Mouse (Mus musculus) hindbrain, embryonic 14.5 days (tissue): Measurements from ENCODE around the gene Riox1. TPM values are rescaled to one million over a fixed set of nuclear protein-coding genes. Genes with fewer than 3 reads are reported as not detected.
A peak's percentile ranks its signal among the peaks of the same experiment; 100 is the strongest.
"Not testable (repeated sequence)": the region's sequence is repeated elsewhere in the genome, so short reads cannot be mapped to it uniquely, and the experiment has no call there.

ENCODE experiments used
- ATAC-seq: fragments of 200-750 bp; cut with Nextera tagmentation; 2 replicates; pipeline ENCODE4 v1.8.0; 2017; ENCODE audit warnings: moderate number of reproducible peaks, mild to moderate bottlenecking, moderate TSS enrichment, moderate library complexity; ENCODE audit not compliant: low FRiP score
- DNase-seq: peaks from one replicate; pipeline ENCODE4 v3.0.0-alpha.2; 2015; ENCODE audit warnings: low spot score
- H3K27ac ChIP-seq: fragments of 300-500 bp; sonication (generic); 2 replicates; pipeline ENCODE4 v1.5.1; 2014; ENCODE audit warnings: mild to moderate bottlenecking, moderate library complexity
- H3K27me3 ChIP-seq: fragments of 300-500 bp; sonication (generic); 2 replicates; pipeline ENCODE4 v1.6.1; 2014; ENCODE audit warnings: mild to moderate bottlenecking, low read length, mixed read lengths; ENCODE audit not compliant: control insufficient read depth, insufficient read depth
- H3K36me3 ChIP-seq: fragments of 300-500 bp; sonication (generic); replicated peaks from 2 replicates; pipeline ENCODE4 v1.6.1; 2014; ENCODE audit not compliant: control insufficient read depth, insufficient read depth
- H3K4me1 ChIP-seq: fragments of 300-500 bp; sonication (generic); replicated peaks from 2 replicates; pipeline ENCODE4 v1.6.1; 2014; ENCODE audit warnings: antibody characterized with exemption, low read length, mixed read lengths; ENCODE audit not compliant: control insufficient read depth, insufficient read depth
- H3K4me2 ChIP-seq: fragments of 300-500 bp; sonication (generic); replicated peaks from 2 replicates; pipeline ENCODE4 v1.6.1; 2014; ENCODE audit warnings: mild to moderate bottlenecking, moderate library complexity
- H3K4me3 ChIP-seq: fragments of 300-500 bp; sonication (generic); replicated peaks from 2 replicates; pipeline ENCODE4 v1.5.1; 2014; ENCODE audit warnings: mild to moderate bottlenecking, low read length
- H3K9ac ChIP-seq: fragments of 300-500 bp; sonication (generic); 2 replicates; pipeline ENCODE4 v1.6.1; 2014
- H3K9me3 ChIP-seq: fragments of 300-500 bp; sonication (generic); 2 replicates; pipeline ENCODE4 v1.6.1; 2016; ENCODE audit warnings: low read length; ENCODE audit not compliant: control insufficient read depth
- WGBS: fragments of 180-500 bp; shearing (Covaris S2); extraction: QIAGEN DNeasy Blood & Tissue Kit; methylation state at CpG from one replicate; pipeline ENCODE4 v1.1.7; 2014; 5-methylcytosine and 5-hydroxymethylcytosine counted together
- polyA plus RNA-seq: library from polyadenylated mRNA; unstranded; fragments of >200 nt; fragmentation: Nextera tagmentation; extraction: Ambion mirVana; gene quantifications from 2 replicates; pipeline ENCODE4 v1.2.1, GENCODE M21; 2014

The Riox1 gene
- polyA plus RNA-seq, 1 experiment from 2014 or later, result 12.4 TPM

DNA sequence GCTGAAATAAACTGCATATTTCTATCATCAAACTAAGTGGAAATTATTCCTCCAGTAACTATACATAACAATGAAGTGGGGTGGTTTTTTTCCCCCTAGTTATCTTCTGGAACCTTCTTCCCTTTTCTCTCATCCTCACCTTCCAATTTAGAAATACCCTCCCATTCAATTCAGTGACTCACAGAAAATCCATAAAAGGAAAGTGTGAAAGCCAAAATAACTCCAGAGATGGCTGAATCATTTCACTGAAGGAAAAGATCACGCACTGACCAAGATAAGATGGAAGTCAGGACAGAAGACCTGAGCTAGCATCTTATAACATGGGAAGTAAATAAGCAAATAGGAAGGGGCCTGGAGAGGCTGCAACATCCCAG is 26.9 kb upstream of the Riox1 start:
- no peak overlapping the region for H3K27ac ChIP-seq
- H3K4me1 ChIP-seq, result peaks cover 22% of the 10 kb centered on the region
- H3K4me2 ChIP-seq, result no peak overlapping the region
- WGBS, result 90% methylated on average over 1 of the region's 1 CpGs
- ATAC-seq, result no peak
- H3K4me3 ChIP-seq, result no peak overlapping the region
- H3K36me3 ChIP-seq, result no peaks in the 10 kb centered on the region
- H3K27me3 ChIP-seq, result no peaks in the 10 kb centered on the region
- no peaks in the 10 kb centered on the region for H3K9me3 ChIP-seq
- H3K9ac ChIP-seq, result peak overlapping the region; percentile 4; the same call in 1 of the 2 replicates
- DNase-seq, result no peak

DNA sequence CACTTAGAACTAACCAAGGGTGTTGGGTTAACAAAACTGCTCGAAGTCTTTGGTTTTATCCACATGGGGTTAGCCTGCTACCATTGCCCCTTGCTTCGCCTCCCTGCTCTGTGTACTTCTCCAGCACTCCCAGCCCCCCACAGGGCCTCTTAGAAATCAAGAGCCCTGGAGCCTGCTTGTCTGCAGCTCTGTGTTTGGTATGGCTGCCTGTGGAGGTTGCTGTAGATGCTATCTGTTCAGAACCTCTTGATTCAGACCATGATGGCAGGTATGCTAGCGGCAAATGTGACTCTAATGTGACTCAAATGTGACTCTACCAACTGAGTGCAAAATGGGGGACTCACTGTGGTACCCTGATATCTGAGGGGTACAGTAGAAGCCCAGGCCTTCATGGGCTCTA is 26.1 kb upstream of the Riox1 start:
- ATAC-seq, result no peak
- Histone ChIP-seq H3K9me3 (no peaks in the 10 kb centered on the region), H3K27ac (no peak overlapping the region), H3K4me3 (no peak overlapping the region), H3K36me3 (no peaks in the 10 kb centered on the region), H3K4me1 (peaks cover 19% of the 10 kb centered on the region), H3K4me2 (no peak overlapping the region), H3K27me3 (no peaks in the 10 kb centered on the region), H3K9ac (no peak overlapping the region)
- 63% methylated on average over 3 of the region's 3 CpGs for WGBS
- no peak for DNase-seq

DNA sequence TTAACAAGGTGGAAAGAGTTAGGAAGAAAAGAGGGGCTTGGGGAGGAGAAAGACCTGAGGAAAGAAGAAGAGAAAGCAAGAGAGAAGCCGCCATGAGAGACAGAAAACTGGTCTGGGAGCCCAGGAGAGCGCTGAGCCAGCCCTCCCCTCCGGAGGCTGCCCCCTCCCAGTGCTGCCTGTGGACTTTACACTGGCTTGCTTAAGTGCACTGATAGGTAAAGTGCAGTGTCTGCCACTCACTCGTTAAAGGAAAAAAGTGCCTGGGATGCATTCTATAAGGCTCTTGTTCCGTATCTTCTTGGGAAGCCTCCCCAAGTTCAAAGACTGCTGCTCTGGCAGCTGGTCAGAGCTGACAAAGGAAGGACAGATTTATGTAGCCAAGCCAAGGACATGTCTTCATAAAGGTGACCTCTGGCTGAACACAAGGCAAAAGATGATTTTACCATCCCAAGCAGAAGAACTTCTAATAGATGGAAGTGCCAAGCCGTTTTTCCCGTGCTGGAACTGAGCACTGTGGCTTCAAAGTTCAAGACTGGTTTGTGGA is 25.2 kb upstream of the Riox1 start:
- ATAC-seq, result no peak
- Histone ChIP-seq H3K9me3 (no peaks in the 10 kb centered on the region), H3K36me3 (no peaks in the 10 kb centered on the region), H3K4me1 (peaks cover 16% of the 10 kb centered on the region), H3K4me2 (no peak overlapping the region), H3K27ac (no peak overlapping the region), H3K27me3 (no peaks in the 10 kb centered on the region), H3K9ac (no peak overlapping the region), H3K4me3 (no peak overlapping the region)
- DNase-seq, result no peak
- WGBS, result 66% methylated on average over 7 of the region's 7 CpGs

DNA sequence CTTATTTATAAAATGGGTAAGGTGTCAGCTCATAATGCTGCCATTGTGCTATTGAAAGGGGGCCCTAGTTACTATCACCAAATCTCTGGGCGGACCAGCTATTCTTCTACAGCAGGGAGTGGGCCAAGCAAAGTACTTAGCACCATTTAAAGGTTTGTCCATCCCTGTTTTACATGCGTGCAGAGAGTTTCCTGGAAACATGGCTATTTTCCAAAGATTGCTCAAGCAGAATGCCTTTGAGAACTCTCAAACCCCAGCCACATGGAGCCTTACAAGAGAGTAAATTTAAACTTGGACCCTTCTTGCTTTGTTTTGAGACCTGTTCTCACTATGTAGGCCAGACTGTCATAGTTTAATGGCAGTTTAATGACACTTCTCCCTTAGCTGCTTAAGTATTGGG is 24.3 kb upstream of the Riox1 start:
- WGBS, result 69% methylated on average over 2 of the region's 2 CpGs
- no peaks in the 10 kb centered on the region for H3K27me3 ChIP-seq
- no peaks in the 10 kb centered on the region for H3K36me3 ChIP-seq
- no peak overlapping the region for H3K4me3 ChIP-seq
- no peak overlapping the region for H3K9ac ChIP-seq
- ATAC-seq, result no peak
- no peak overlapping the region for H3K4me2 ChIP-seq
- H3K4me1 ChIP-seq, result peaks cover 8% of the 10 kb centered on the region
- DNase-seq, result no peak
- H3K9me3 ChIP-seq, result no peaks in the 10 kb centered on the region
- no peak overlapping the region for H3K27ac ChIP-seq

DNA sequence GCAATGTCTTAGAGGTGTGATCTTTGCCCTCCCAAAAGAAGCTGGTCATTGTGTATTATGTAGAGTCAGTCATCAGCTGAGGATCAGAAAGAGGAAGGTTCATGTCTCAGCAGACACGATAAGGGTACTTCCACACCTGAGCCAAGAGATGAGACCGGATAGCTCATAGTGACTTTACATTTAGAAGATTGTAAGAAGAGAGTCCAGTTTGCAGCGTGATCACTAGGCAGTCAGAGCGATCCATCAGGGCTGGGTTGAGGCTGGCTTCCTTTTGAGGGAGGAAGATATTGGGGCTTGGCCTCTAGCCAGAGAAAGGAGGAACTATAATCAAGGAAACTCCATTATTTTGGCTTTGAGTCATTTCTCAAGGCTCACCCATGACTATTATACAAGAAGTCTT is 22.7 kb upstream of the Riox1 start:
- Histone ChIP-seq H3K36me3 (no peaks in the 10 kb centered on the region), H3K4me1 (peaks cover 6% of the 10 kb centered on the region), H3K9ac (no peak overlapping the region), H3K27ac (no peak overlapping the region), H3K9me3 (no peaks in the 10 kb centered on the region), H3K4me3 (no peak overlapping the region), H3K4me2 (no peak overlapping the region), H3K27me3 (no peaks in the 10 kb centered on the region)
- 86% methylated on average over 4 of the region's 4 CpGs for WGBS
- ATAC-seq (no peak), DNase-seq (no peak)

DNA sequence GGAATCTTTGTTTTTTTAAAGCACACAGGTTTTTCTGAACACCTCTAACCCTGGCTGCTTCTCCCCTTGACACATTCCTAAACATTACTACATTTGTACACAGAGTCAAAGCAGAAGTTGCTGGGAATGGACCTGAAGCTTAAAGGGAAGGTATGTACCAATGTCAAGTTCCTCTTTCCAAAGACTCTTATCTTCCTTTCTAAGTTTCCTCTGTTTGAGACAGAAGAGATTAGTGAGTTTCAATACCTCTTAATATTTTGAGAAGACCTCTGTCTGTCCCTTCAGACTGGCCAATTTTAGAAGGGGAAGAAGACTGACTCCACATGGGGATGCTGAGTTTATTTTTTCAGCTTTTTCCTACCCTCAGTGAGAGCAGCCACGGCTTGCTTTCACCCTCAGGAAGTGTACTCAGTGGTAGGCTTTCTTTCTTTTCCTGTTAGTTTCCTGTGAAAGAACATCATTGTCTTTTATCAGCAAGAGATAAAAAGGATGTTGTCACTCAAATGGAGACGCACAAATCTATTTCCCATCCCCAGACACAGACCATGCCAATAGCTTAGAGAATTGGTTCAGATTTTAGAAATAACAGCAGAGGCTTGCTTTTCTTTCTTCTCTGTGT is 21.1 kb upstream of the Riox1 start:
- Histone ChIP-seq H3K27me3 (no peaks in the 10 kb centered on the region), H3K9ac (no peak overlapping the region), H3K27ac (no peak overlapping the region), H3K4me1 (no peaks in the 10 kb centered on the region), H3K4me2 (no peak overlapping the region), H3K36me3 (no peaks in the 10 kb centered on the region), H3K4me3 (no peak overlapping the region), H3K9me3 (no peaks in the 10 kb centered on the region)
- no peak for DNase-seq
- no peak for ATAC-seq
- WGBS, result 40% methylated on average over 2 of the region's 2 CpGs

DNA sequence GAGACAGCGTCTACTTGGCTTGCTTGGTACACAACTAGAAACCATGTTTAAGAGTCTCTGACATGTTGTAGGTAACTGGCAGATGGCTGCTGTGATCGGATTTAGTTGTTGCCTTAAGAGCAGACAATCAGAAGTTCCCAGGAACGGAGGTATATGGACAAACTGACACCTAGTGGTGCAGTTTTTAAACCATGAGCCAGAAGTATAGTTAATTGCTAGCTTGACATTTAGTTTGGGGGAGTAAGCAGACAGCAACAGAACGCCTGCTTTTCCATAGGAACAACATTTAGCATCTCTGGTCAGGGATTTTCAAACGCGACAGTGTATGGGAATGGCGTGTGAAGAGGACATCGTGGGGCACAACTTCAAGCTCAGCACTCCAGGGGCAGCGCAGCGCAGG is 12.8 kb upstream of the Riox1 start:
- Histone ChIP-seq H3K9me3 (no peaks in the 10 kb centered on the region), H3K4me3 (no peak overlapping the region), H3K27me3 (no peaks in the 10 kb centered on the region), H3K27ac (no peak overlapping the region), H3K4me2 (no peak overlapping the region), H3K36me3 (no peaks in the 10 kb centered on the region), H3K4me1 (no peaks in the 10 kb centered on the region), H3K9ac (no peak overlapping the region)
- DNase-seq (no peak), ATAC-seq (no peak)
- WGBS, result 71% methylated on average over 10 of the region's 10 CpGs

DNA sequence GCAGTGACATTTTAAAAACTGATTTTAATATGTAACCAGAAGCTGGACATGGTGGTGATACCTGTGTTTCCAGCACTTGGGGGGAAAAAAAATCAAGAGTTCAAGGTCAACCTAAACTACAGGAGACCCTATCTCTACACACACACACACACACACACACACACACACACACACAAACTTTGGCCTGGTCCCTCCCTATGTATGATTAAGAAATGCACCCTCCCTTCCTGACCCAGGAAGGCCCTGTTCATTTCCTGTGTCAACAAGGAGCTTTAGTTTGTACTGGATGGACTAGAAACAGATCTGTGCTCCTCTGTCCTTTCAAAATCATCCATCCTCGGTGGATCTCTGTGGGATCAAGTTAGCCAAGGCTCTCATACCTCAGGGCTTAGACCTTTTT is 11.8 kb upstream of the Riox1 start:
- not testable (repeated sequence) for ATAC-seq, H3K27ac ChIP-seq, H3K4me1 ChIP-seq, H3K9ac ChIP-seq, H3K9me3 ChIP-seq, H3K4me3 ChIP-seq, H3K36me3 ChIP-seq, H3K27me3 ChIP-seq, H3K4me2 ChIP-seq, DNase-seq
- WGBS, result 52% methylated on average over 1 of the region's 1 CpGs

DNA sequence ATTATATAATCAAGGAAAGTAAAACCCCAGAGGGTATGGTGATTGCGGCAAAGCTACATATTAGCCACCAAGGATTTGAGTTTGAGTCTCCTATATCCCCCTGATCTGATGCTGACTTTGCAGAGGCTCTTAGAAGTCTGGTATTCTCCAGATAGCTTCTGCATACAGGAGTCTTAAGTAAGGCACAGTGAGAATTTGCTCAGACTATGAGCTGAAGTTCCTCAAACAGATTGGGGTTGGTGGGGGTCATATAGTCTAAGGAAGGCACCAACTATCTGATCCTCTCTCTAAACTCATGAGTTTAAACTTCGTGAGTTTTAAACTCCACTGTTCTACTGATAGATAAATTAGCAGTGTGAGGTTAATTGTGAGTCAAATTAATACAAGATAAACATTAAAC is 11.1 kb upstream of the Riox1 start:
- Histone ChIP-seq H3K27ac (no peak overlapping the region), H3K9me3 (no peaks in the 10 kb centered on the region), H3K27me3 (no peaks in the 10 kb centered on the region), H3K9ac (no peak overlapping the region), H3K4me1 (no peaks in the 10 kb centered on the region), H3K4me3 (no peak overlapping the region), H3K4me2 (no peak overlapping the region), H3K36me3 (no peaks in the 10 kb centered on the region)
- ATAC-seq, result no peak
- no peak for DNase-seq
- 62% methylated on average over 2 of the region's 2 CpGs for WGBS

DNA sequence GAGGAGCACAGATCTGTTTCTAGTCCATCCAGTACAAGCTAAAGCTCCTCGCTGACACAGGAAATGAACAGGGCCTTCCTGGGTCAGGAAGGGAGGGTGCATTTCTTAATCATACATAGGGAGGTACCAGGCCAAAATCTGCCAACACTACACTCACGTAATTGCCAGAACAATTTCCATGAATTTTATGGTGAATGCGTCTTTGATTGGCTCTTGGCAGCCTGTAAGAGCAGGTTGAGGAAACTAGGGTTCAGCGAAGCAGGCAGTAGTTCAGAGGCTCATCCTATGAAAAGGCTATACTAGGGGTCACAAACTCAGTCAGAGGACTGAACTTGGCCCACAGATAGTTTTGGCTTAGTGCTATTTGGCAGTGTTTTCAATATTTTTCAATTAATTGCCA is 10.4 kb upstream of the Riox1 start:
- ATAC-seq, result no peak
- WGBS, result 67% methylated on average over 4 of the region's 4 CpGs
- H3K4me2 ChIP-seq, result no peak overlapping the region
- no peak overlapping the region for H3K4me3 ChIP-seq
- no peak for DNase-seq
- H3K9me3 ChIP-seq, result no peaks in the 10 kb centered on the region
- H3K27me3 ChIP-seq, result no peaks in the 10 kb centered on the region
- H3K36me3 ChIP-seq, result no peaks in the 10 kb centered on the region
- no peaks in the 10 kb centered on the region for H3K4me1 ChIP-seq
- H3K9ac ChIP-seq, result no peak overlapping the region
- H3K27ac ChIP-seq, result no peak overlapping the region
